In the genomic region with DNA sequence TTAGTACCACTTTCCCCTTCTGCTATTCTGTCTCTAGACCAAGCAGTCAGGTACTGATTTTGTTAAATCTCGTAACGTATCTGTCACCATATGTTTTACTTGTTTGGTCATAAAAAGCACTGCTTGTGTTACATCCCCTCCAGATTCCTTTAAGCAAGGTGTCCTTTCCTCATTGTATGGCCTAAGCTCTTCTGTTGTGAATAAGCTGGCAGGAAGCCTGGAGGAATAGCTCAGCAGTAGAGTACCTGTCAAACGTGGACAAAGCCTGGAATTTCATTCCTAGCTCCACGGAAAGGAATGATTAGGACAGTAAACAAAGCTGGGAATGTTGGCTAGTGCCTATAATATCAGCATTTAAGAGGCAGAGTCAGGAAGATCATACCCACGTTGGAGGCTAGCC, we compare ENCODE assay signal across 23 mouse cellular contexts.
A peak's percentile ranks its signal among the peaks of the same experiment; 100 is the strongest.
DNase-seq lines count a peak whose midpoint lies in the region; ATAC-seq lines count a peak whose summit lies in the region.
"Had no signal": no experiment of that assay in that cellular context is flagged by ENCODE, and none has a peak within 500 bp of the region (broad histone marks: within the 10 kb centered on the region; RNA-seq: fewer than 3 reads in every experiment).

No protein-coding gene starts in this region.

- H3K4me1 ChIP-seq in midbrain, embryonic 11.5 days (ENCODE audit: control insufficient read depth, insufficient read depth, low read length), result no peaks in the 10 kb centered on the region
- H3K4me1 ChIP-seq in midbrain, embryonic 10.5 days, result no peaks in the 10 kb centered on the region
- no peaks in the 10 kb centered on the region for H3K4me1 ChIP-seq in intestine, embryonic 15.5 days (replicated peaks)
- H3K4me1 ChIP-seq: embryonic facial prominence, embryonic 13.5 days; forebrain, embryonic 15.5 days had no signal

- DNase-seq in cerebellum, postnatal 4 days (ENCODE audit: low spot score in 2 of 2), result no peak
- DNase-seq in cerebellum, adult 9-10 months, result peak; percentile 48
- DNase-seq in cerebellum, adult 9-11 months, result no peak
- DNase-seq in midbrain, embryonic 11.5 days (ENCODE audit: low spot score, missing footprints), result peak; percentile 78
- no peak for DNase-seq in midbrain, embryonic 10.5 days (ENCODE audit: low spot score)
- DNase-seq: adrenal gland, adult 8-10 months; adrenal gland, postnatal 14 days; adrenal gland, postnatal 36 days; B cell, adult 2 months; cerebellum, adult 11-12 months; cerebellum, adult 8-10 months; cerebellum, postnatal 36 days; forebrain, postnatal 0 days had no signal

- H3K9ac ChIP-seq in midbrain, embryonic 11.5 days (ENCODE audit: low read length), result no peak overlapping the region
- no peak overlapping the region for H3K9ac ChIP-seq in intestine, embryonic 15.5 days
- H3K9ac ChIP-seq: embryonic facial prominence, embryonic 13.5 days; forebrain, embryonic 13.5 days; forebrain, embryonic 15.5 days; forebrain, postnatal 0 days had no signal

- no peak overlapping the region for H3K4me2 ChIP-seq in midbrain, embryonic 11.5 days
- H3K4me2 ChIP-seq in intestine, embryonic 15.5 days (replicated peaks), result no peak overlapping the region
- H3K4me2 ChIP-seq: embryonic facial prominence, embryonic 13.5 days; forebrain, embryonic 13.5 days; forebrain, embryonic 15.5 days had no signal

- 71% methylated on average over 5 of the region's 5 CpGs for WGBS in midbrain, embryonic 11.5 days
- WGBS in midbrain, embryonic 10.5 days, result 67% methylated on average over 5 of the region's 5 CpGs
- WGBS in intestine, embryonic 15.5 days, result 43% methylated on average over 5 of the region's 5 CpGs

- no peak overlapping the region for H3K4me3 ChIP-seq in midbrain, embryonic 11.5 days (ENCODE audit: low read depth, low read length)
- H3K4me3 ChIP-seq in midbrain, embryonic 10.5 days, result no peak overlapping the region
- no peak overlapping the region for H3K4me3 ChIP-seq in intestine, embryonic 15.5 days (replicated peaks)
- H3K4me3 ChIP-seq: embryonic facial prominence, embryonic 13.5 days; forebrain, embryonic 13.5 days; forebrain, embryonic 15.5 days had no signal

- H3K9me3 ChIP-seq in midbrain, embryonic 11.5 days (ENCODE audit: control insufficient read depth, low read length), result no peaks in the 10 kb centered on the region
- H3K9me3 ChIP-seq in midbrain, embryonic 10.5 days (replicated peaks), result no peaks in the 10 kb centered on the region
- H3K9me3 ChIP-seq in intestine, embryonic 15.5 days, result no peaks in the 10 kb centered on the region
- H3K9me3 ChIP-seq: embryonic facial prominence, embryonic 13.5 days; forebrain, embryonic 13.5 days; forebrain, embryonic 15.5 days; G1E had no signal

- no peak overlapping the region for H3K27ac ChIP-seq in midbrain, embryonic 11.5 days (ENCODE audit: low read depth, low read length)
- H3K27ac ChIP-seq in midbrain, embryonic 10.5 days (replicated peaks), result no peak overlapping the region
- no peak overlapping the region for H3K27ac ChIP-seq in intestine, embryonic 15.5 days
- H3K27ac ChIP-seq: embryonic facial prominence, embryonic 13.5 days; forebrain, embryonic 13.5 days; forebrain, embryonic 15.5 days had no signal

- no peaks in the 10 kb centered on the region for H3K36me3 ChIP-seq in midbrain, embryonic 11.5 days (ENCODE audit: control insufficient read depth, insufficient read depth, low read length)
- no peaks in the 10 kb centered on the region for H3K36me3 ChIP-seq in midbrain, embryonic 10.5 days
- no peaks in the 10 kb centered on the region for H3K36me3 ChIP-seq in intestine, embryonic 15.5 days
- H3K36me3 ChIP-seq: embryonic facial prominence, embryonic 13.5 days; forebrain, embryonic 15.5 days; G1E had no signal

- ATAC-seq in cerebellum, adult (ENCODE audit: insufficient number of reproducible peaks, low FRiP score, low TSS enrichment), result peak; percentile 68
- no peak for ATAC-seq in midbrain, embryonic 11.5 days (ENCODE audit: low FRiP score)
- no peak for ATAC-seq in intestine, embryonic 15.5 days
- ATAC-seq: activated CD4-positive, CD25-positive, alpha-beta regulatory T cell, adult 4 months; CD4-positive, CD25-positive, alpha-beta regulatory T cell, adult 4 months; forebrain, embryonic 13.5 days; forebrain, embryonic 15.5 days; forebrain, postnatal 0 days; Patski had no signal

- H3K27me3 ChIP-seq in midbrain, embryonic 11.5 days (ENCODE audit: control insufficient read depth, insufficient read depth, low read length), result no peaks in the 10 kb centered on the region
- H3K27me3 ChIP-seq in midbrain, embryonic 10.5 days (ENCODE audit: low read depth, poor library complexity, severe bottlenecking), result no peaks in the 10 kb centered on the region
- H3K27me3 ChIP-seq in intestine, embryonic 15.5 days (replicated peaks), result no peaks in the 10 kb centered on the region
- H3K27me3 ChIP-seq: CH12.LX; embryonic facial prominence, embryonic 13.5 days; forebrain, embryonic 13.5 days; forebrain, embryonic 15.5 days; Patski had no signal

Comparison
In these comparisons a context has a peak if more than half of its experiments do, and no peak if none do; other contexts are left out.
1. DNase-seq: peak in cerebellum, adult 9-10 months (single experiment) and midbrain, embryonic 11.5 days (single experiment); none in cerebellum, postnatal 4 days (0 of 2), cerebellum, adult 9-11 months (single experiment) and midbrain, embryonic 10.5 days (single experiment).